Mouse (Mus musculus): ENCODE results near the gene Neurod1.

The Neurod1 gene

DNA sequence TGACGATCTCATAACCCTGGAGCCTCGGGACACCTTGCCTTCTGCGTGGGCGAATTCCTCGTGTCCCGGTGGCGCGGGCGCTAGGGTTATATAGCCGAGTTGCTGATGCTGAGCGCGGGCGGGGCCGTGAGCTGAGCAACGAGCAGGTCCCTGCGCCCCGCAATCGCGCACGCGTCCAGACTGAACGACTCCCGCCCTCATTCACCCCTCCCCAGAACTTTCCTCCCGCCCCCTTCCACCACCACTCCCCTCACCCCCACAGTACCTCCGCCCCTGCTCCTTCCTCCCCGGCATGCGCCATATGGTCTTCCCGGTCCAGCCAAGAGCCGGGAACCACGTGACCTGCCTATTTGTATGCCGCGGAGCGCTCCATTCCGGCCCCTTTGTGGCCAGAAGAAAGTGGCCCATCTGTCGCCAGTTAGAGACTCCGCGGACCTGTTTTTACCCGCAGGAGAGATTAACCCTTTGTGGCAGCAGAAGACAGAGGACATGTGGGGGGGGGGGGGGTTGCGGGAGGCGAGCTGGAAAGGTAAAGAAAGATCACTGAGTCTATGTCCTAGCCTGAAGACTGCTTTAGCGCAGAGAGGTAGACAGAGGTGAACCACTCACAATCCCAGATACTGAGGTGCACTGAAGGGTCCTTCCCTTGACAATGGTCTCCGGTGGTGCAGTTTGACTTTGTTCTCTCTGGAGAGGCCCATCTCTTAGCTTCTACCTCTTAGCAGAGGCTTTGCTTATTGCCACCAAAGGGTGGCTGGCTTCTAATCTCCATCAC lies at the start of gene Neurod1, which contains the start of gene Cerkl:
TSS of gene Neurod1 (minus strand) at position 177 of the 775 bp plus-strand sequence.
TSS of gene Cerkl (minus strand) at position 211 of the 775 bp plus-strand sequence.
- peak; percentile 40 to 41 for DNase-seq

DNA sequence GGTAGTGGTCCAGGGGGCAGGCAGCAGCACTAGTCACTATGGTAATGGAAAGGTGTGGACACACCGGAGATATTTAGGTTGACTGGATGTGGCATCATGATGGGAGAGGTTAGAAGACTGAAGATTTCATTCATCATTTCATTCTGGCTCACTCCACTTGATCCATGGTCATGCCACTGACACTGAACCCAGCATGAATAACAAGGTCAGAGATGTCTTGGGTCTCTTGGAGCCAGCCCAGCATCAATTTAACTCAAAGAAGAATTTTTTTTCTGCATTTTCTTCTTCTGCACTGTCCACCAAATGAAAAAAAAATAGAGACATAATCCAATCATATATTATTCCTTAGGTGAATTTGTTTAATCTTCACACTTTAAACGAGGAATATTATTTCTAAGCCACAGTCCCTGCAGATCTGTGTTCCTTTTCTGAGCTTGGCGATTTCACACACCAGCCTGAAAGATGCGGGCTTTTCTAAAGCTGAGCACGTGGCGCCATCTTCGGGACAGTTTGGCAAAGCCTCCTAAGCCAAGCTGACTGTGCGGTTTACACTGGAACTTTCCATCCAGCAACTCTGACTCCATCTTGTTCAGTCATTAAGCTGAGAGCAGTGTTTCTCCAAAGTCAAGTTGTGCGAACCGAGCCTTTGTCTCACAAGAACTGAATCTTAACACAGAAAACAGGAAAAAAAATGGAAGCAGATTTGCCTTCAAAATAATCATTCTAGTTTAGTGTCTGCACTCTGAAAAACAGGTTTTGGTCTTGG lies 42.6 kb upstream of the Neurod1 start:
- peak; percentile 87 to 89 for DNase-seq

- DNase-seq: no peak
These were observed 28.6 kb upstream of the Neurod1 start for GRCm38 (mm10) chr2:79485127-79485526.

DNA sequence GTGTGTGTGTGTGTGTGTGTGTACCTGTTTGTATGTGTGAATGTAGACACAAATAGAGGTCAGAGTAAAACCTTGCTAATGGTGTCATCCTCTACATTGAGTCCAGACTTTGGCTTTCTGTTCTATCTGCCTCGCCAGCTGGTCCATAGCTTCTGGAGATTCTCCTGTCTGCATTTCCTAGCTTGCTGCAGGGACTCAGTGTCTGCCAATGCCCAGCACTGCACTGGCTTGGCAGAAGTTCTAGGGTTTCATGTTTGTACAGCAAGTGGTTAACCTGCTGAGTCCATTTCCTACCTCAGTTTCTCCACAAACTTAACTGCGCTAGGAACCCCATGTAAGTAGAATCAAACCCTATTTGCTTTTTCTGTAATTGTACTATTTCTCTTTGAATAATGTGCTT lies 26.0 kb upstream of the Neurod1 start:
- no peak for DNase-seq

DNA sequence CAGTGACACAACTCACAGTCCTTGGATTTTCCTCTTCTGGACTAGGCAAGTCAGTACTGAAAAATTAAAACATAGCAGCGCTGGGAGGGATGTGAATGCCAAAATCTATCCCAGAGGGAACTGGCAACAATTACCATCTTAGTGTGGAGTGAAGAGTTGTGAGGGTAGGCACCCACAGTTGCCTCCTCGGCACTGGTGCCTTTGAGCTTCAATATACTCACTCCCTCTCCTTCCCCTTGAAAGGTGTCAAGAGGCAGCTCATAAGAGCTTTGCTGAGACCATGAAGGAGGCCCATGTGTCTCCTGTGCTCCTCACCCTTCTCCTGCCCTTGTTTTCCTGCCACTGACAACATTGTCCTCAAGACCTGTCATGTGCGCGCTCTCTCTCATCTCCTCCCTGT lies 5.9 kb upstream of the Neurod1 start:
- no peak for DNase-seq

DNA sequence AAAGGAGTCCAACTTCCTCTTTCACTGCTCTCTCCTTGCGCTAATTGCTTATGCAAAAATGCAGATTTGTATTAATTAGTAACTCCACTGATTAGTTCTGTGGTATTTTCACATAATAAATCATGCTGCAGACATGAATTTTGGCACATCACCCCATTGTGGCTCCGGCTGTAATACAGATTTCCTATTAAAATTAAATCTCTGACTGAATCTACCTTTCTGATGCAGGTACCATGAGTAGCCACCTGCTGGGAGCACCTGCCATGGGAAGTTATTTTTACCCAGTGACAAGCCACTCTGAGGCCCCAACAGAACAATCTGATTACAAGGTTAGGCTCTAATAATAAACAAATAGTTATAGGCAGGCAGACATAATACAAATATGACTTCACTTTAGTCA lies 5.3 kb upstream of the Neurod1 start:
- DNase-seq: no peak

DNA sequence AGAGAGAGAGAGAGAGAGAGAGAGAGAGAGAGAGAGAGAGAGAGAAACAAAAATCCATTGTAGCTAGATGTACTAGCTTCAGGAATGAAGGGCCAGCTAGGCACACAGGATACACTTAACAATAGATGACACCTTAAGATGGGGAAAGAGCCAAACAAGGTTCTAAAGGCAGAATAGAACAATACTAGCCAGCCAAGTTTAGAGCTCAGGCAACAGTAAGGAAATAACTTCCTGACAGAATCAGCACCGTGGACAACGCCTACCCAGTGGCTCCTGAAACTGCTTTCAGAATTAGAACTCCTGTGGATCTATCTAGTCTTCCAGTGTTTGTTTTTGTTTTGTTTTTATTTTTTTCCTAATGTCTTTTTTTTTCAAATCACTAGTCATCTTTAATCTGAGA lies 4.0 kb upstream of the Neurod1 start:
- DNase-seq: peak; percentile 73 to 75

DNA sequence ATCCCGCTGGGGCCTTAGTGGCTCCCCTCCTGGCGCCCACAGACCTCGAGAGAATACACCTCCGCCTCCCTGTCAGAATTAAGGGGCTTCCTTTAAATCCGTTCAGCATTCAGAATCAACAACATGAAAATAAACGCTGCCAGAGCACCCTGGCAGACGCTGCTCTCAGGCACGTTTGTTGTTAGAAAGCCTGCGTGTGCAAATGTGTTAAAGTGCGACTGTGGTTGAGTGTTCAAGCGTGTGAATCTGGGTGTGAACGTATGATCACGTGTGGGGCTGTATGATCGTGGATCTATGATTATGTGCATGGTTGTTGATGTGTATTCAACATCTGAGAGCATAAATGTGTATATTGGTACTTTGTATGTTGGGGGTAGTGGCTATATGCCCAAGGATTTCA lies 3.6 kb upstream of the Neurod1 start:
- DNase-seq: no peak

- DNase-seq: peak; percentile 17 to 41
These were observed 2.8 kb upstream of the Neurod1 start for GRCm38 (mm10) chr2:79459061-79460045.

DNA sequence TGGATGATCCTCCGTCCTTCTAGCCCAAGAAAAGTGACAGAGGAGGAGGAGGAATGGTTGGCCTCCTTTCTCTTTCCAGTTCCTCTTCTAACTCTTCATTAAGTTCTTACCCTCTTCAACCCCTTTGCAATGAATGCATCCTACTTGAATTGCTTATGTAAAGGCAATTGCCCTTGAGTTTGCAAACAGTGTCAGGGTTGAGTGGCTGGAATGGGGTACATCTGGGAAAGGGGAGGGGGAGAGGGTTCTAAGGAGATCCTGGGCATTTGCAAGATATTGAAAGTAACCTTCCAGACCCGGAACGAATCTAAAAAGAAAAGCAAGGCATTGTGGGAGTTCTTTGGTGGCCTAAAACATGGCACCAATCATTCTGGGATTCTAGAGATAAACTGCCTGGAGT lies 1.4 kb upstream of the Neurod1 start:
- no peak for DNase-seq

GRCm38 (mm10) chr2:79457434-79457833 lies 883 bp upstream of the Neurod1 start:
- no peak for DNase-seq

DNA sequence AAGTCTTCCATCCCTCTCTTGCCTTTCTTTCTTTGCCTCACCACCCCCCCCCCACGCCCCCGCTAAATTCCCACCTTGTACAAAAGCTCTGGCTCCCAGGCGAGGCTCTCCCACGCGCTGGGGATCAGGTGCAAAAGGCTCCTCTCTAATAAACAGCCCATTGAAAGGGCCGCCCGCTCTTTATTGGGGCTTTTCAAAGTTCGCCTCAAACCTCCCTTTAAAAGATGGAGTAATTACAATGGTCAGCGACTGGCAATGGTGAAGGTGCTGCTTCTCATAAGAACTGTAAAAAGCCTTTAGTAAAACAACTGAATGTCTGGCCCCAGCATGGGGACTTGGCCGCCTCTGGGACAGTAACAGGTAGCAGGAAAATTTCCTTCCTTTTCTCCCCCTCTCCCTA lies 905 bp downstream of the Neurod1 start:
- DNase-seq: no peak

DNA sequence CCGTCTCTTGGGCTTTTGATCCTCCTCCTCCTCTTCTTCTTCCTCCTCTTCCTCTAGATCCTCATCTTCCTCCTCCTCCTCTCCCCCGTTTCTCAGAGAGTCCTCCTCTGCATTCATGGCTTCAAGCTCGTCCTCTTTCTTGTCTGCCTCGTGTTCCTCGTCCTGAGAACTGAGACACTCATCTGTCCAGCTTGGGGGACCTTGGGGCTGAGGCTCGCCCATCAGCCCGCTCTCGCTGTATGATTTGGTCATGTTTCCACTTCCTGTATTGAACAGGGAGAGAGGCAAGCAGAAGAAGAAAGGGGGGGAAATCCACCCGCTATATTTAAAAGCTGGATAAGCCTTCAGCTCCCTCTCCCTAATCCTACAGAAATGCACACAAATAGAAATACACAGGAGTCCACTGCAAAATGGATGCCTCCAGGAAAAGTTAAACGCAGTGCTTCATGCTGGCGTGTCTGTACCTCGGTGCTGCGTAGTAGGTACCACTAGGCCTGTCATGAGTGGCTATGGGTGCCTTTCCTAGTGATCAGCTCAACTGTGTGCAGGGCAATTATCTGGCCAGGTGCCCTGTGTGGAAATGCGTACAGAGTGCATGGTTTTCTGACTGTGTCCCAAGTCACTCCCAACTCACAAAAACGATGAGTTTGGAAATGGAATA lies 1.6 kb downstream of the Neurod1 start:
- DNase-seq: no peak

DNA sequence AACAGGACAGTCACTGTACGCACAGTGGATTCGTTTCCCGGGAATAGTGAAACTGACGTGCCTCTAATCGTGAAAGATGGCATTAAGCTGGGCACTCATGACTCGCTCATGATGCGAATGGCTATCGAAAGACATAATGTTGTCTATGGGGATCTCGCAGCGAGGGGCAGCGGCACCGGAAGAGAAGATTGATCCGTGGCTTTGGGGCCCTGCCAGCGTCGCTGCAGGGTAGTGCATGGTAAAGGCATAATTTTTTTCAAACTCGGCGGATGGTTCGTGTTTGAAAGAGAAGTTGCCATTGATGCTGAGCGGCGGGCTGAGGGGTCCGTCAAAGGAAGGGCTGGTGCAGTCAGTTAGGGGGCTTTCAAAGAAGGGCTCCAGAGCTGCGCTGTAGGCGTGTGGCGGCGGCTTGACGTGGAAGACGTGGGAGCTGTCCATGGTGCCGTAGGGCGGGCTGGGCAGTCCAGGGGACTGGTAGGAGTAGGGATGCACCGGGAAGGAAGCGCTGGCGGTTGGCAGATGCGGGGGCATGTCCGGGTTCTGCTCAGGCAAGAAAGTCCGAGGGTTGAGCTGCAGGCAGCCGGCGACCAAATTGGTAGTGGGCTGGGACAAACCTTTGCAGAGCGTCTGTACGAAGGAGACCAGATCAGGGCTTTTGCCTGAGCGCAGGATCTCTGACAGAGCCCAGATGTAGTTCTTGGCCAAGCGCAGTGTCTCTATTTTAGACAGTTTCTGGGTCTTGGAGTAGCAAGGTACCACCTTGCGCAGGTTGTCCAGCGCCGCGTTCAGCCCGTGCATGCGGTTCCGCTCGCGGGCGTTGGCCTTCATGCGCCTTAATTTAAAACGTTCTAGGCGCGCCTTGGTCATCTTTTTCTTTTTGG lies 2.4 kb downstream of the Neurod1 start:
- peak; percentile 95 to 96 for DNase-seq

DNA sequence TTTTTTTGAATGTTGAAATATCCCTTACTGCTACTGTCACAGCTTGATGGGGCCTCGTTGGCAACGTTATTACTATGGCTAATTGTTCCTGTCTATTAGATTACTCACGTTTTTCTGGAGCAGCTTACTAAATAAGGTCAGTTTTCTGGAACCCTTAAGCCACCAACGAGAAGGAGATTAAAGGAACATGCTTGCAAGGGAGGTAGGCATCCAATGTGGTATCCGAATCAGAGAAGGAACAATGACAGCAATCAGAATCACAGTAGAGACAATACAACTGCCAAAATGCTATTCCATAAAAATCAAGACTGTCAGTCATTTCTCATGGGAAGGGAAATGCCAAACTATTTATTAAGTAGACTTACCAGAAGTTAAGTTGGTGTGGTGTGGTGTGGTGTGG lies 5.1 kb downstream of the Neurod1 start:
- DNase-seq: no peak

GRCm38 (mm10) chr2:79450684-79451394 lies 5.7 kb downstream of the Neurod1 start:
- no peak for DNase-seq

GRCm38 (mm10) chr2:79449371-79449770 lies 7.2 kb downstream of the Neurod1 start:
- no peak for DNase-seq

GRCm38 (mm10) chr2:79447198-79447597 lies 9.4 kb downstream of the Neurod1 start:
- DNase-seq: no peak

GRCm38 (mm10) chr2:79443861-79444620 lies 12.5 kb downstream of the Neurod1 start:
- DNase-seq: no peak

DNA sequence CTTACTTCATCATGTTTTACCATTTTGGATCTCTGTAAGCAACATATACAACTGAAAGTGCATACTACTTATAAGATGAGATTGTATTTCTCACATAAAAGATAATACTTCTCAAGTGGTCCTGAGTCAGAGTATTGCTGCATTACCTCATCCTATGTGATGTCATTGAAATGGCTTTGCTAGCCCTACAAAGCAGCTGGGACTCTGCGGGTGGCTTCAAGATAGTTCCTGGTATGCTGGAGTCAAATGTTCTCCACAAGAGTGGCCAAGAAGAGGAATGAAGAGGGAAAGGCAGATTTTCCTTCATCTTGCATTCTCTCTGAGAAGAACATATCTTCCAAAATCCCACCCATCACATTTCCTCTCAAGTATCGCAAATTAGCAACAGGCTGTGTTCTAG lies 13.2 kb downstream of the Neurod1 start:
- DNase-seq: no peak

Measured in kidney, postnatal 4 days (tissue).